Mouse (Mus musculus) left cerebral cortex, adult 8-10 months (tissue): ENCODE measurements around the gene Cabp7. TPM values are rescaled to one million over a fixed set of nuclear protein-coding genes. Genes with fewer than 3 reads are reported as not detected.

Source experiments
- DNase-seq, 2 experiments: peaks; one replicate each; pipeline ENCODE4 v3.0.0; 2022; ENCODE audit warnings: low spot score in 2 of 2
- total RNA-seq, 4 experiments: library from RNA; stranded (reverse); gene quantifications; 2 replicates each; pipeline ENCODE4 v1.2.4; 2022

Gene Cabp7
- 10 to 100 TPM; 23.9 to 30.2 (median 24.9) TPM for total RNA-seq

GRCm38 (mm10) chr11:4746733-4747132, at the start of gene Cabp7:
Gene Cabp7, minus strand, starts transcription at chr11:4746778.
- no peak for DNase-seq

GRCm38 (mm10) chr11:4793006-4793405, 46.4 kb upstream of the Cabp7 start:
- no peak for DNase-seq

DNA sequence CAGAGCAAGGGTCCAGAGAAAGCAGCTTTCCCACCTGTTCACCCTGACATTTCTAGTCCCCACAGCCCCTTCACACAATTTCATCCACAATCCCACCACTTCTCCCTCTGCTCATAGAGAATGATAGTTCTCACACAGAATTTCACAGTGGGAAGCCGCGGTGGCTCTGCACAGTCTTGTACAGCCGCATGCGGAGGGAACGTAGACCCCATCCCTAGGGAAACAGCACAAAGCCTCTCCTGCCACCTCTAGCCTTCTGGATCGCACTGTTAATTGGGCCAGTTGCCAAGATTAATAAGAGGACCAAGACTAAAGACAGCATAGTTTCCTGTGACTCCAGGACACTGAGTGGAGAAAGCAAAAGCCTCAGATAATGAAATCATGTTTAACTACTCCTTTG, 45.0 kb upstream of the Cabp7 start:
- no peak for DNase-seq

DNA sequence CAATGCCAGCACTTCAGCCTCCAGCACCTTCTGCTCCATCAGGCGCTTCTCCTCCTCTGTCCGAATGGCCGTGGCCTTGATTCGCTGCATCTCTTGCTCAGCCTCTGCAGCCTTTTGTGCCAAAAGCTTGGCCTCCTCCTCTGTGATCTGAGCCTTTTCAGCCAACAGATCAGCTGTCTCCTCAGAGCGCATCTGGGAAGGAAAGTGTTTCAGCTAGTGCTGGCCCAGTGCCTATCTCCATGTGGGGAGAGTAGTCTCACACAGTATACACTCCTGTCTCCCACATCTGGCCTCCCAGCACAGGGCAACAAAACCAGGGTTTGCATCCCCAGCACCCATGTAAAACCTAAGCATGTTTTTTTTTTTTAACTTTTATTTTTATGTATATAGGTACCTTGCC, 43.1 kb upstream of the Cabp7 start:
- no peak for DNase-seq

GRCm38 (mm10) chr11:4784629-4785142, 38.1 kb upstream of the Cabp7 start:
- no peak for DNase-seq

GRCm38 (mm10) chr11:4783116-4783515, 36.5 kb upstream of the Cabp7 start:
- no peak for DNase-seq

DNA sequence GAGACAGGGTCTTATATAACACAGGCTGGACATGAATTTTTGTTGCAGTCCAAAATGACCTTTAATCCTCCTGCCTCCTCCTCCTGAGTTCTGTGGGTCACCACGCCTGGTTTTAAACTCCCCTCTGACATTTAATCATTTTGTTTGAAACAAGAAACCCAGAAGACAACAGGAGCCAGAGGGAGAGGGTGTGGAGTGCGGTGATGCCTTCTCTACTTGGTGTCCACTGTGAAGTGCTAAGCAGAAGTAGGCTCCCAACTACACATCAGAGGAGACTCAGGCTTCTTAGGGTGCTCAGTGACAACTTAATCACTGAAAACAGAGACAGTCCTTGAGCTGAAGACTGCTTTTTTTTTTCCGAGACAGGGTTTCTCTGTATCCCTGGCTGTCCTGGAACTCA, 34.3 kb upstream of the Cabp7 start:
- no peak for DNase-seq

DNA sequence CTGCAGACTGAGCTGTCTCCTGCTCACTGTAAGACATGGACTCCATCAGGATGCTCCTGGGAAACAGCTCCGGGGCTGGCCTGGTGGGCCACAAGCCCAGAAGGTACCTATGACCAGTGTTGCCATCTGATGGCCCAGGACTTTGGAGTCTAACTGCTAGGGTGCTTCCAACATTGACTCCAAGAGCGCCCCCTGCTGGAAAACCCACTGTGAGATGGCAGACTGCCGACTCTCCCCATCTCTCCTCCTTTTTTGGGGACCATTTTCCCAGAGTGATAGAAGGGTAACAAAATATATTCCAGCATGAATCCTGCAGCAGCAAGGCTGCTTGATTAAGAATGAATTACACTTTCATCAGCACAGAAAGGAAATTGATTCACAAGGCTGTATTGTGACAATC, 26.3 kb upstream of the Cabp7 start:
- DNase-seq = peak in 1 of 2 experiments; percentile 45

- DNase-seq = no peak
These were observed 25.2 kb upstream of the Cabp7 start for GRCm38 (mm10) chr11:4771756-4772155.

DNA sequence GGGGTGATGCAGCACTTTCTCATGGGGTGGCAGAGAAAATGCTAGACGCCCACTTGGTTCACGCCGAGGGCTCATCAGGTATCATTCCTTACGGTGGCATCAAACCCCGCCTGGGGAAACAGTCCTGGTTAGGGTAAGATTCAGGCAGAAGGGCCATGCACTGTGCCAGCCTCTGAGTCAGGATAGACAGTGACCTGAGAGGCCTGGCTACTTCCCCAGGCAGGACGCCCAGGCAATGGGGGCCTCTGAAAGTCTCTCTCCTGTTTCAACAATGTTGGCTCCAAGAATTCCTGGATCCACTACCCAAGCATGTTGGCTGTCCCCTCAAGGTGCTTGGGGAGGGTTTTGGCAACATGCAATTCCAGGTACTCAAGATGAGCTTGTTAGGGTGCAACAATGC, 23.3 kb upstream of the Cabp7 start:
- DNase-seq = no peak

DNA sequence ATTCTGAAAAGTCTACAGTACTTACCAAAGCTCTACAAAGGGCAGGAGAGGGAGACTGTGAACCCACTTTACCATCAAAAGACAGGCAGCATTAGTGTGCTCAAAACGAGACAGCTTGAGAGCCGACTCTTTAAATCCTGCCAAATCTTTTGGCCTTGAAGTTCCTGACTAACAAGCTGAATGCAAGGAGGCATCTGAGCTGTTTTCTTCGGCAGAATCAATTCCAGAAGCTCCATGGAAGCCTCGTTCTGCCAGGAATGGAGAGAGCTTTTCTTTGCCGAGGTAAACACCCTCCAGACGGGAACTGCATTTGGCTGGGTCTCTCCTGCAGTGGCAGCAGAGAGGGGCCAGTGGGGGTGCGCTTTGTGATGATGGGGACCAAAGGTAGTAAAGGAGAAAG, 22.7 kb upstream of the Cabp7 start:
- no peak for DNase-seq

- DNase-seq = no peak
These were observed 21.8 kb upstream of the Cabp7 start for GRCm38 (mm10) chr11:4768399-4768798.

DNA sequence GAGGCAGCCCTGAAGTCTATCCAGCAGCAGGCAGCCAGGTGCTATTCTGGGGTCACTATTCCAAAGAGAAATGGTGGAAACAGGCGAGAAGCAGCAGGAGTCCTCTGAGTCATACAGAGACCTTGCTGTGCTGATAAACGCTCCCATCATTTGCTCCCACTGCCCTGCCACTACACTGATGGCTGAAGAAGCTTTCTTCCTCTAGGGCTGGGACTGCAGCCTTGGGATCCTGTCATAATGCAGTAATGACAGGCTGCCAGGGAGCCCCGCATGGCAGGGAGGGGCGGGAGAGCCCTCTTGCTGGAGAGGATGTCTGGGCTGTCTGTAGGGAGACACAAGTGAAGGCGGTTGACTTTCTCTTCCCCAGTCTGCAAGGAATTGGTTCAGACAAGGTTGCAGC, 17.9 kb upstream of the Cabp7 start:
- no peak for DNase-seq

DNA sequence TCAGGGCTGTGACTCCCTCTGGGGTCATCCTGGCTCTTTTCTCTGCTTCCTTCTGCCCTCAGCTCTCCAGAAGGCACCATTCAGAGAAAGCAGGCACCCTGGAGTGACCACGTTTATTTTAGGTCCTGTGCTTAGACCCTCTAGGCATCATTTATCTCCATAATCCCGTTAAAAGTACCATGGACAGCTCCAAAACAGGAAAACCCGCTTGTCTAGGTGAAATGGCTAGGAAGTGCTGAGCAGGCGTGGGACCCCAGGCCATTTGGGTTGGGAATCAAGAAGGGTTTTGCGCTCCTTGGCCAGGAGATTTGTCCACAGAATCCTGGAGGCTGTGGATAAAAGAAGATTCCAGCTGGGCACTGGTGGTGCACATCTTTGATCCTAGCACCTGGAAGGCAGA, 17.1 kb upstream of the Cabp7 start:
- no peak for DNase-seq

DNA sequence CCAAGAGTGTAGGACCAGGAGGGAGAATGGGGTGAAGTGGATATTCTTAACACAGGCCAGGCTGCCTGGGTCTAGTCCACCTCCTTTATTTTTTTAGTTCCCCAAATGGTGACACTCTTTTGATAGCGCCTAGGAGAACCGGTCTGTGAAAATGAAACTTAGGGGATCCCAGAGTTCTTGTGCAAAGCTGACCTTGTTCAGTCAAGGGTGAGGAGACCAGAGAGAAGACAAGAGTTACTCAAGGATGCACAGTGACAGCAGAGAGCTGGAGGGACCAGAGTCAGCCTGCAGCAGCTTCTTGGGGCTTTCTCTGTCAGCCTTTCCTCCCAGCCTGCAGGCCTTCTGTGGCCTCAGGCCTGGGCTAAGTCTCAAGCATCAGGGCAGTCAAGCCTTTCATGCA, 15.9 kb upstream of the Cabp7 start:
- no peak for DNase-seq

DNA sequence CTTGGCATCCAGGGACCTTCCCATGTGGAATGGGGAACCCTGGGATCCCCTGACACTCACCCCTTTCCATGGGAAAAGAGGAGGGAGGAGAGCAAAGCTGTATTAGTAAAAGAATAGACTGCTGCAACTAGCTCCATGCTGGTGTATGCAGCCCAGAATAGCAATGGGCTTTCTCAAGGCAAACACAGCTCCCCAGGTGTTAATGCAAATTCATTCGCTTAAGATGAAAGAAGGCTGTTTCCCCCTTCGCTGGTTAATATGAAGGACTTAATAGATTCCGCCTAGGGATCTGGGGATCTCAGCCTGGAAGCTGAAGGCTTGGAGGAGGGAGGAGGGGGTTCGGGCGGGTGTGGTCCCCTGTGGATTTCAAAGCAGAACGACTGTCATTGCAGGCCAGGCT, 15.4 kb upstream of the Cabp7 start:
- no peak for DNase-seq

DNA sequence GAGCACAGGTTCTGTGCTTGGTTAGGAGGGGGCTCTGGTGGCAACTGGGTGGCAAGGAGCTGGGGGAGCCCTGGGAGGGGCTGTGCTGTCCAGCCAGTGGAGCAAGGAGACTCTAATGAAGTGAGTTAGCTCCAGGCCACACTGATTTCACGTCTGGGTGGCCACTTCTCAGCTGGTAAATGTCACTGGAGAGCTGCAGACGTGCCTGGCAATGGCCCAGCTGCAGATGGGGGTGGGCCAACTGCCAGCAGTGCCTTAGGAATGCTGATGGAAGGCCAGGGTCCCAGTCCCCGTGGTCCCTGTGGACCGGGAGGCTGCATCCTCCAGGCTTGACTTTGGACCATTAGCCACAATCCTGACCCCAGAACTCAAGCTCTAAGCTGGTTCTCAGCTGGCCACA, 13.9 kb upstream of the Cabp7 start:
- no peak for DNase-seq

DNA sequence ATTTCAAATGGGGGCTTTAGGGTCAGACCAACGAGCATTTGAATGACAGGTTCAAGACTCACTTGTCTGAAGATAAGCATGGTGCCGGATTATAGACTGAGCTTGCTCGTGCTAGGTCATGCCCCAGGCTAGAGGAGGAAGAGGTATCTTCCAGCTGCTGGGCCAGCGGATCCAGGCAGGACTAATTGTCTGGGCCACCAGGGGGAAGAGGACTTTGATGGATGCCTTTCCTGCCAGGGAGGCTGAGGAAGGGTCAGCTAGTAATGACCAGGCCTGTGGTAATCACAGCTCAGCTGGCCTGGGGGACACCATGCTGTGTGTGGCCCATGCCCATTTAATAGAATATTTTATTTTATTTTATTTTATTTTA, 11.2 kb upstream of the Cabp7 start:
- no peak for DNase-seq

DNA sequence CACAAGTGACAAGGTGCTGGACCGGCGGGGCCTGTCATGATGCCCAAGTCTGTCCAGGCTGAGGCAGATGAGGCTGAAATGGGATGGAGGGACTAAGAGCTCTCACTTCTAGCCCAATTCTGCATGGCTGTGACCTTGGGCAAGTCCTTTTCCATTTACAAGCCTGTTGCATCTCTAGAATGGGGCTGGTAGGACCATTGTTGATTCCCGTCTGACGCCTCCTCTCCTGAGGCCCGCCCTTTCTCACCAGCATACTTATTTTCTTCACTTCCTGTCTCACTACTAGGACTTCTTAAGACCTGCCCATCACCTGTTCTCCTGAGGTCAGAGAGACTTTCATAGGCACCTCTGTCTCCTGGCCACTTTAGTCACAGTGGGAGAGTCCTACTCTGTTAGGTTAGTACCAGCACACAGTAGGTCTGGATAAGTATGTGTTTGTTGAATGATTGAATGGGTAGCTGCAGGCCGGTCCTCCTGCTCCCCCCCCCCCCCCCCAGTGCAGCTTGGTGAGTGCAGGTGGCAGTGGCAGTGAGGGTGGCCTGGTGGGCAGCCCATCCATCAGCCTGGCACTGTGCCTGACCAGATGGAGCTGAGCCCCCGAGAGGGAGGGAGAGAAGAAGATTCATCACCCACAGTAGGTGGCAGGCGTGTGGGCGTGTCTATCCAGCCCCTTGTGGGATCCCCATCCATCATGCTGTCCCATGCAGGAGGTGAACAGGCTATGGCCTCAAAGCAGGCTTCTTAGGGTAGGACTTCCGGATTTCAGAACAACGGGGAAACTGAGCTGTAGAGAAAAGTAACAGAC, 10.6 kb upstream of the Cabp7 start:
- DNase-seq = no peak

- no peak for DNase-seq
These were observed 9.9 kb upstream of the Cabp7 start for GRCm38 (mm10) chr11:4756460-4756859.

- DNase-seq = no peak
These were observed 8.3 kb upstream of the Cabp7 start for GRCm38 (mm10) chr11:4754867-4755266.

GRCm38 (mm10) chr11:4754036-4754435, 7.5 kb upstream of the Cabp7 start:
- no peak for DNase-seq

DNA sequence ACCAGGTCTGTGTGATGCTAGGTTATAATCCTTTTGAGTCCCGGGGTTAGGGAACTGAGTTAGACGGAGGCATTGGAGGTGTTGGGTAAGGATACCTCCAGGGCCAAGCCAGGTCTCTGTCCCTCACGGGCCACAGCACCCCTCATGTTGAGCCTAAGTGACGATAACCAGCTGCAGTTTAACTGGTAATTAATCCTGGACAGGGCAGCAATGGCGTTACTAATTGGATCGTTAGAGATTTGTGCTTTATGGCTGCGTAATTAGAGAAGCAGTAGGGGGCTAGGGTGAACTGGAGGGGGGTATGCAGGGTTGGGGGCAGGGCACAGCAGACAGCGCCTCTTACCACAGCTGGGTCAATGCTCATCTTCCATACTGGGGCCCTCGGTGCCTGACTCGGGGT, 6.3 kb upstream of the Cabp7 start:
- DNase-seq = no peak

GRCm38 (mm10) chr11:4750263-4750662, 3.7 kb upstream of the Cabp7 start:
- DNase-seq = no peak
